Mouse (Mus musculus) embryo, embryonic 11 days (tissue): Measurements from ENCODE around the gene Trpm3.

Experiments used
- DNase-seq: peaks from one replicate; pipeline ENCODE4 v3.0.0-alpha.2; 2015

Trpm3 gene

GRCm38 (mm10) chr19:22656466-22657215 is 517.8 kb downstream of the Trpm3 start:
- DNase-seq = peak; percentile 31

DNA sequence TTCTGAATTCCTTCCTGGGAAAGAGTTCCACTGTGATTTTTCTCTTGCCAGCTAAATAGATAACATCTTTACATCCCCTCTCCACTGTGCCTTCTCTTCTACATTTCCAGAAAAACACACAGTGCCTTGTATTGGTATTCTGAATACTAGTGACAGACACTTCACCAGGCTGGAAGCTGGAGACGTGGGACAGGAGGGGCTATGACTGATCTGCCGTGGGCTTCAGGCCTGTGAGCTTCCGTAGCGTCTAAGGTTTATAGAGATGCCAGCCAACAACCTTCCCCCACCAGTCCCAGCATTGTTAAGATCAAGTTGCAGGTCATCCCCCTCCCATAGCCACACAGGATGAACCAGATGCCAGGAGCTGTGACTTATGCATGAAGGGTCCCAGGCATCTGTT is 518.4 kb downstream of the Trpm3 start:
- DNase-seq = peak; percentile 24

DNA sequence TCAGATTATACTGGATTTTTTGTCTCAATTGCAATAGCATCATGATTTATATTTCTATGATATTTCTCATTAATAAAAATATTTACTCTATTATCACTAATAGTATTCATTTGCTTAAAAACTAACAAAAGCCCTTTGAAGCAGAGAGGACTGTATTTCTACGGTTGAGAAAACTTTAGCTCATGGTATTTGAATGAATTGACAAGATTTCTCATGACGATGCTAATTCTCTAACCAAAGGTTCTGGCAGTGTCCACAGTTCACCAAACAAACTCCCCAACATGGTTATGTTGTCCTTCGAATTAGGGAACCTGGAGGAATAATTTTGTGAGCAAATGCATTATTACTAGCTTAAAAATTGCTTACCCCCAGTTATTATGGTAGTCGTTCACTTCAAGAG is 526.6 kb downstream of the Trpm3 start:
- DNase-seq = no peak

GRCm38 (mm10) chr19:22670222-22670621 is 531.4 kb downstream of the Trpm3 start:
- no peak for DNase-seq

GRCm38 (mm10) chr19:22672892-22673291 is 534.0 kb downstream of the Trpm3 start:
- no peak for DNase-seq

GRCm38 (mm10) chr19:22676206-22676605 is 537.4 kb downstream of the Trpm3 start:
- DNase-seq = no peak

GRCm38 (mm10) chr19:22682238-22682637 is 543.4 kb downstream of the Trpm3 start:
- no peak for DNase-seq

GRCm38 (mm10) chr19:22691995-22692394 is 553.1 kb downstream of the Trpm3 start:
- DNase-seq = no peak

GRCm38 (mm10) chr19:22692553-22692952 is 553.7 kb downstream of the Trpm3 start:
- DNase-seq = peak; percentile 17

- no peak for DNase-seq
These were observed 554.1 kb downstream of the Trpm3 start for GRCm38 (mm10) chr19:22692956-22693355.

GRCm38 (mm10) chr19:22695423-22695822 is 556.6 kb downstream of the Trpm3 start:
- no peak for DNase-seq

GRCm38 (mm10) chr19:22698737-22699136 is 559.9 kb downstream of the Trpm3 start:
- DNase-seq = no peak

DNA sequence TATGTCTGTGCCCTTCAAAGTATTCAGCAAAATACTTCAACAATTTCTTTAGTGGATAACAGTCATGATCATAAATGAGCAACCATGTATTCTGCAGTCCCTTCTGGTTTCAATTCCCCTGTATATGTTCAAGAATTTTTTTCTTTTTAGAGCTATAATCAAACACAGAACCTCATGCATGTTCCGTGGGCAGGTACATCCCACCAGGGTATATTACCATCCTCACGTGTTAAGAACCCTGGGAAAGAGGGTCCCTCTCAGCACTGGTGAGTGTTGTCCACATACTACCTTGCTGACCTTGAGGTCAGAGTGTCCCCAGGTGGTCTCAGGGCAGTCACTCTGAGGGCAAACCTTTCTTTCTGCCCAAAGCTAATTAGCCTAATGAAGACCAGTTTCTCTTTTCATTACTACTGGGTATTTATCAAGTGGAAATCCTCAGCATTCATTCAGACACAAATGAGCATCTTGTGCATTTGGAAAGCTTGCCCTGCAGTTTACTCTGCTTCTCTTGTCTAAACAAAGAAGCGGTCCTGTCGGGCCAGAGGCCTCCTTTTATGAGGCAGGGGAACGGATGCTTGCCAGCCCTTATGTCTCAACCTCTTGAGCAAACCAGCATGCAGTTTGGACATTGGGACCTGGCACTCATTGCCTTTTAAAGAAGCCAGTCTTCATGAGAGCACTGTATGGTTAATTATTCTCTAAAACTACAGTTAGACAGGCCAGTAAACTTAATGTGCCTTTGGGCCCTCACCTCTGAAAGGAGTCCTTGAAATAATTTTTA is 562.2 kb downstream of the Trpm3 start:
- DNase-seq = peak; percentile 17

- DNase-seq = no peak
These were observed 565.0 kb downstream of the Trpm3 start for GRCm38 (mm10) chr19:22703876-22704275.

GRCm38 (mm10) chr19:22705414-22705813 is 566.6 kb downstream of the Trpm3 start:
- DNase-seq = no peak

DNA sequence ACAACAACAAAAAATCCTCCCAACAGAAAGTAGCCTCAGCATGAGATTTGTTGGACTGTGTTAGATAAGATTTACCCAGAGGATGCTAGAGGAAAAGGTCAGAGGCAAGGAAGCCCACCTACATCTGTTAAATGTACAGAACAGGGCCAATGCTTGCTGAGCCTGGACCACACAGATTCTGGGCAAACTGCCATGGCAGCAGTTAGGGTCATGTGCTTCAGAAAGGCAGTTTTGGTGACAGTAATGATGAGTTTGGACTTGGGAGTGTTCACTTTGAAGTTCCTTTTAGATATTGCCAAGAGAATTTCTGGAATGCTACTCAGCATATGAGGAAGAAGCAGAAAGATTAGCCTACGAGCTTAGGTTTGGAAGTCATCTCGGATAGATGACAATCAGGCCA is 580.2 kb downstream of the Trpm3 start:
- no peak for DNase-seq

DNA sequence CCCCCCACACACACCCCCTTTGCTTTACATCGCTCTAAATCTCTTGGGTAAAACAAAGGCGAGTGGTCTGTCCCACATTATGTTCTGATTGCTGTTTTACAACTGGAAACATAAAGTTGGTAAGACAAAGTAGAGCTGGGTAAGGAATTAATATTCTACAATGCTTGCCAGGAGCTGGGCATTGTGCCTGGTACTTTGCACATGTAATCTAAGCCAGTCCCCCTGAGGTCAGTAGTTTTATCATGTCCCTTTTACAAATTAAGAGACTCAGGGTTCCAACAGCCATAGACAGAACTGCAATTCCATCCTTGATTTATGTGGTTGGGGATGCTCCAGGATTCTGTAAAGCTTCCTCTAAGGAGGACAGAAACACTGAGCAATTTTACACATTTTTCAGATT is 591.0 kb downstream of the Trpm3 start:
- DNase-seq = no peak

DNA sequence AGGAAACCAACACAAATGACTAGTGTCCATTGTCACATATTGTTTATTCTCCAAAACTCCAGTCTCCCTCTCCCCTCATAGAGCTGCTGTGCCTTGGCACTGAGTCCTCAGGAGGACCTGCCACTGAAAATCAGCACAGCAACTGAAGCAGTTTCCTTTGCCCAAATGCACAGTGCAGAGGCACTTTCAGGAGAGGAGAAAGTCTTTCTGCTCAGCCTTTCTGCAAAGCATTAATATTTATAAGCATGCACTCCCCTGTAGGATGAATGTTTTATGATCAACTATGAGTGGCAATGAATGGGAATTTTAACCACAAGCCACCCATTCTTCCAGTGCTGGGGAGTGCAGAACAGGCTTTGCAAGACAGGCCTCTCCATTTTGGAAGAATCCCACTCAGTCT is 592.1 kb downstream of the Trpm3 start:
- no peak for DNase-seq

DNA sequence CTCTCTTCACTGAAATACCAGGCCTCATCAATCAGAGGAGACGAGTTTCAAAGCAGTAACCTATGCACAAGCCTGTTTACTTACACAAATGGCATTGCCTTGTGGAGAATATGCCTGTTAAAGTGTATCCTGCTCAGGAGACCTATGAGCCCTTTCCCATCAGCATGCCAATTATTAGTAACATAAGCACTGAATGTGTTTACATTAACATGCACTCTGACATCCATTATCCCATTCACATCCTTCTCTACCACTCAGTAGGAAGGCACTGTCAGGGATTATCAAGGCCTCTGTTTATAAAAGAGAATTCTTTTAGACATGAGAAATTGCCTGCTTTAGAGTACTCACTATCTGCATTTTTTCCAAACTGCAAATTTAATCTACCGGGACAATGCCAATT is 598.0 kb downstream of the Trpm3 start:
- DNase-seq = no peak

- no peak for DNase-seq
These were observed 600.4 kb downstream of the Trpm3 start for GRCm38 (mm10) chr19:22739240-22739639.

DNA sequence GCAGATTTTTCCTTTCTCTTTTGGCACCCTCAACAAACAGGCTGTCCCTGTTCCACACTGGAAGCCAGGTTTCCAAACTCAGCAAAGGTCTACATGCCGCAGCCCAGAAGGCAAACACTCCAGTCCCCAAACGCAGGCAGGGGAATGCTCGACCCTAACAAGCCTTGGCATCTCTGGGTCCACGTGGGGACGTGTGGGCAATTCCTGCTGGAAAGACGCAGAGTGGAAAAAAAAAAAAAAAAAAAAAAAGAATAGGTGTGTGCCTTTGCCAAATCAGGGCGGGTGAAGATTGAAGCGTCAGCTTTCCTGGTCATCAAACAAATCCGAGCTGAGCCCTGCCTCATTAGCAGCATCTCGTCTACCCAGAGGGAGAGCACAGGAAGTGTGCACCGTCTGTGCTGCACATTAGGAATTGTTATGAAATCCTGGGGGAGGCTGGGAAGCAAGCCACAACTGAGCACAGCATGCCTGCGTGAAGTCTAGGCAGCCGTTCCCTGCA is 614.5 kb downstream of the Trpm3 start:
- DNase-seq = peak; percentile 25

GRCm38 (mm10) chr19:22754071-22754470 is 615.2 kb downstream of the Trpm3 start:
- no peak for DNase-seq

- no peak for DNase-seq
These were observed 615.7 kb downstream of the Trpm3 start for GRCm38 (mm10) chr19:22754498-22754897.

DNA sequence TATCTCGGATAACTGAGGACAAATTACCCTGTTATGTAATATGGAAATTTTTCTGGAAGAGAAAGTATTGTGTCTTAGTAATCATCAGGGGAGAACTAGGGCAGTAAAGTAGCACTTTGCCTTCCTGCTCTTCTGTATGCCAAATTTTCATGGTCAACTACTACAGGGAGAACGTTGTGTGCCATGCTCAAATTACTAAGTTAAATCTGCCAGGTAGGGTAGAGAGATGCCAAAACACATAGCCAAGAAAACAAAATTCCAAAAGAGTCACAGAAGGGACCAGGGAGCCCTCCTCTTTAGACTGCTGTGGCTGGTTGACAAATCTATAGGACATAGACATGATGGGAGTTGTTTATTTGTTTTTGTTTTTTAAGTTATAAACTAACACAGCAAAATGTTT is 619.6 kb downstream of the Trpm3 start:
- DNase-seq = no peak
